Mouse (Mus musculus): ENCODE results near the gene Rims1. TPM values are rescaled to one million over a fixed set of nuclear protein-coding genes. Genes with fewer than 3 reads are reported as not detected.

Gene Rims1
- total RNA-seq, 2 experiments from 2014 or later: 344 to 382 TPM

DNA sequence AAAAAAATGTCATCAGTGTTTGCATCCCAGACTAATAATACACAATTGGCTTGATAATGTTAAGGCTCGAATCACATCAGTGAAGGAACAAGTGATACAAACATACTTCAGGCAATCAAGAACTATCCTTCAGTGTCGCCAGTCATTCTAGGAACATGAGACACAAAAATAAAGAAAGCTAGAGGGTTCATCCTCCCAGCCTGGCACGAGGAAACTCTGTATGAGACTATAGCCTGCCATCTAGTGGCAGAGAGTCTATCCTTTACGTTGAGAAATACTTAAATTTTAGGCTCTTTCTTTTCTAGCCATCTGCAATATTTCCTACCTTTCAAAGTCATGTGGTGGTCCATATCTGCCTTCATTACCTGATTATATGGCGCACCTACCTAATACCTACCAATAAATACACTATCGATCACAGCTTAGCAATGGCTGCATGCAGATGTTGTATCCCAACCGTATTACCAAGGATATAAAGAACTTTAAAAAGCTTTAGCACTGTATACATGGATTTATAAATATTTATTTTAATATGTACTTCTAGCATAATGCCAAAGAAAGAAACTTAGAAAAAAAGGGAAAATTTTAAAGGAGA is 318.4 kb downstream of the Rims1 start:
- intact Hi-C loops (cut with DNase I): no loop called here
- peak; percentile 37 to 55 for DNase-seq (ENCODE audit: low spot score in 2 of 2)

- intact Hi-C loops (cut with DNase I): no loop called here
- DNase-seq (ENCODE audit: low spot score in 2 of 2): no peak
Observed at GRCm38 (mm10) chr1:22476220-22476619, 329.6 kb downstream of the Rims1 start.

DNA sequence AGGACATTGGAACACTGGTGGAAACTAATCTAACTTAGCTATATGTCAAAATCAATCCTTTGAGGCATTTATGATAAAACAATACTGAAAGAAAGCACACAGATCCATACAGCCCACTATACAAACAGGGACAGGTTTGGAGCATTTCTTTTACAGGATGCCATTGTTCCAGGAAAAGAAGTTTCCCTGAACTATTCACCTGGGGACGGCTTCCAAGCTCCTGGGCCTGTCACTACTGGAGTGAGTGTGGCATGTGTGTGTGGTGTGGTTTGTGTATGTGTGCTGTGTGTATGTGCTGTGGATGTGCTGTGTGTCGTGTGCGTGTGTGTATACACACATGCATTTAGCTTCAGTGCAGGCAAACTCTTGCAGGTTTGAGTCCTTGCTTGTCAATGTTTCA is 338.8 kb downstream of the Rims1 start:
- intact Hi-C loops (cut with DNase I): no loop called here
- DNase-seq (ENCODE audit: low spot score in 2 of 2): no peak

DNA sequence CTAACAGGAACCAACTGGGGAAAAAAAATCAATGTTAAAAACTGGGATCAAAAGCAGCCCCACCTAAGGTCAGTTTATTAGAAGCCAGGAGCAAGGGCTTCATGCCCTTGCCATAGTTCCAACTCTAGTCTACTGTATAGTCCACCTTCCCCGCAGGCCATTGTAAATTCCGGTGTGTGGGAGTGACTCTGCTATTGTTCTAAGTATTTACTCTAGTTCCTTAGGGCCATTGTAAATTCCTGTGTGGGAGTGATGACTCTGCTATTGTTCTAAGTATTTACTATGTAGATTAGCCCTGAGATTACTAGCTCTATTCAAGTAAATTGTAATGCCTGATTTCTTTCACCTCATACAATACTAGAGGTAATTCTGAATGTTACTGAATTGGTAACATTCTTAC is 339.2 kb downstream of the Rims1 start:
- intact Hi-C loops (cut with DNase I): no loop called here
- no peak for DNase-seq (ENCODE audit: low spot score in 2 of 2)

DNA sequence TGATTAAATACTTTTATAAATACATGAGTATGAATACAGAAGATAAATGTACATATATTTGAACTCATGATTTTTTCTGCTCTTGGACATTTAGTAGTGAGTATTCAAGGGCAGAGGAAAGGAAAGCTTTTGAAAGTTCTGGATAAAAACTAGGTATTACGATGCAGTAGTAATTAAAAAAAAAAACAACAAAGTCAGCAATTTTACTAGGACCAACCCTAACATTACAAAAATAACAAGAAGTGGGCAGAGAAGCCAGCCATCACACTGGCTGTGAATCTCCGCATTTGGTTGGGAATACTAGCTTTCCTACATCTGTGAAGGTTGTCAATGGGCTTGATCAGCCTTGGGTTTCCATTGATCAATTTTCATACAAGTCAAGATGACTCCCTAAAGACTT is 381.8 kb downstream of the Rims1 start:
- no peak for DNase-seq (ENCODE audit: low spot score in 2 of 2)
- intact Hi-C loops (cut with DNase I): no loop called here

DNA sequence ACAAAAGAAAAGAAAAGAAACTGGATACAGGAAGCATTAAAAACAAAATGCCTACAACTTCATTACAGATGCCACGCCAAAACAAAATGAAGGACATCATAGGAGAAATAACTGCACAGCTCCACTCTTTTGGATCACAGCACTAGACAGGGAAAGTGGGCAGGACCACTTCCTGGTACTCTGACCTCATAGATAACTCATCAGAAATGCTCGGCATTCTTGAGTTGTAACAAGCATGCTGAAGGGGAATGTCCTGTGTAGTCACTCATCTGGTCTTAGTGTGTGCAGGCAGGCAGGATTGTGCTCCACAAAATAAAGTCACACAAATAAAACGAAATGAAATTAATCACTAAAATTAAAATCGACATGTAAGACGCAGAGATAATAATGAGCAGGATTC is 383.7 kb downstream of the Rims1 start:
- intact Hi-C loops (cut with DNase I): no loop called here
- no peak for DNase-seq (ENCODE audit: low spot score in 2 of 2)

DNA sequence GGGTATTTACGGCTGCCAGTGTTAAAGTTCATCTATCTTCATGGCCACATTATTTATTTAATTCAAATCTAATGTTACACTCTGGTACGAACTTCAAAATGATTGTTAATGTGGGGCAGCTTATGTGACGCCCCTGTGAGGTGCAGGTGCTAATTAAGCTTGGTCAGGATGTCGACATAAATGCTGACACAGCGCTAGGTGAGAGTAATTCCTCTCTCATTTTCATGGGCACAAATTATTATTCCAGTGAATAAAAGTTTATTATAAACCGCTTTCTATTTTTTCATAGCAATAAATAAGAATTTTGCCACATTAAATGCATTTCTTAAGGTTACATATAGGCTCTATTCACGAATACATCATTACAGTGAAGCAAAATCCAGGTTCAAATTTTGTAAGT is 395.6 kb downstream of the Rims1 start:
- no peak for DNase-seq (ENCODE audit: low spot score in 2 of 2)
- intact Hi-C loops (cut with DNase I): no loop called here

- DNase-seq (ENCODE audit: low spot score in 2 of 2): peak in 1 of 2 experiments; percentile 28
- intact Hi-C loops (cut with DNase I): no loop called here
Observed at GRCm38 (mm10) chr1:22386361-22386760, 419.4 kb downstream of the Rims1 start.

DNA sequence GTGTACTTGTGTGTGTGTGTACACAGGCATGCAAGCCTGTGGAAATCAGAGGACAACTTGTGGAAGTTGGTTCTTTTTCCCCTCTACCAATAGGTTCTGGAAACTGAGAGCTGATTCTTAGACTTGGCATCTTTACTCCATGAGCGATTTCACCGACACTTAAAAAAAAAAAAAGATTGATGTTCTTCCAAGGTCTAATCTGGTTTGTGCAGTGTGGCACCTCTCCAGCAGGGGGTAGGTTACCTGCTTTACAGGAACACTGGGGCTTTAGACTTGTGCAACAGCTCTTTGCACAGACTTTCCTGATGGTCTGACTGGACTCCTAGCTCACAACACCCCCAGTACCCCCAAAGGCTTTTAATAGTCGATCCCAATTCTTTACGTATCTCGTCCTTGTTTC is 428.1 kb downstream of the Rims1 start:
- no peak for DNase-seq (ENCODE audit: low spot score in 2 of 2)
- intact Hi-C loops (cut with DNase I): no loop called here

DNA sequence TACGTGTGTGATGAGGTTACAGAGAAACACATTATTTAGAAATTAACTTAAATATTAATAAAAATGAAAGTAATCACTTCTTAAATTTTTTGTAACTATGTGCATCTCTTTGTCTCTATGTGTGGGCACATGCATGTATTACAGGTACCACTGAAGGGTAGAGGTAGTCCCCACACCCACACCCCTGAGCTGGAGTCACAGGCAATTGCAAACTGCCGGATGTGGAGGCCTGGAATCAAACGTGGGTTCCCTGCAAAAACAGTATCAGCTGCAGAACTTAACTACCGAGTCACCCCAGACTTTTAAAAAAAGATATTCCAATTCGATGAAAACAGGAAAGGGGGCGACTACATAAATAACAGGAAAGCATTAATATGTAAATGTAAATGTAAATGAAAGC is 428.7 kb downstream of the Rims1 start:
- intact Hi-C loops (cut with DNase I): no loop called here
- DNase-seq (ENCODE audit: low spot score in 2 of 2): no peak

- DNase-seq (ENCODE audit: low spot score in 2 of 2): no peak
- intact Hi-C loops (cut with DNase I): no loop called here
Observed at GRCm38 (mm10) chr1:22356209-22356608, 449.6 kb downstream of the Rims1 start.

- intact Hi-C loops (cut with DNase I): no loop called here
- DNase-seq (ENCODE audit: low spot score in 2 of 2): no peak
Observed at GRCm38 (mm10) chr1:22353687-22354086, 452.1 kb downstream of the Rims1 start.

- intact Hi-C loops (cut with DNase I): no loop called here
Observed at GRCm38 (mm10) chr1:22338914-22339313, 466.9 kb downstream of the Rims1 start.

GRCm38 (mm10) chr1:22320941-22321676 is 484.7 kb downstream of the Rims1 start:
- intact Hi-C loops (cut with DNase I): no loop called here
- DNase-seq (ENCODE audit: low spot score in 2 of 2): no peak

More at GRCm38 (mm10) chr1:22338914-22339313, 466.9 kb downstream of the Rims1 start:
- no peak for DNase-seq (ENCODE audit: low spot score in 2 of 2)

GRCm38 (mm10) chr1:22315537-22315936 is 490.3 kb downstream of the Rims1 start:
- intact Hi-C loops (cut with DNase I): no loop called here
- no peak for DNase-seq (ENCODE audit: low spot score in 2 of 2)

GRCm38 (mm10) chr1:22311471-22311870 is 494.3 kb downstream of the Rims1 start:
- intact Hi-C loops (cut with DNase I): no loop called here
- no peak for DNase-seq (ENCODE audit: low spot score in 2 of 2)

GRCm38 (mm10) chr1:22306519-22306918 is 499.3 kb downstream of the Rims1 start:
- intact Hi-C loops (cut with DNase I): no loop called here

DNA sequence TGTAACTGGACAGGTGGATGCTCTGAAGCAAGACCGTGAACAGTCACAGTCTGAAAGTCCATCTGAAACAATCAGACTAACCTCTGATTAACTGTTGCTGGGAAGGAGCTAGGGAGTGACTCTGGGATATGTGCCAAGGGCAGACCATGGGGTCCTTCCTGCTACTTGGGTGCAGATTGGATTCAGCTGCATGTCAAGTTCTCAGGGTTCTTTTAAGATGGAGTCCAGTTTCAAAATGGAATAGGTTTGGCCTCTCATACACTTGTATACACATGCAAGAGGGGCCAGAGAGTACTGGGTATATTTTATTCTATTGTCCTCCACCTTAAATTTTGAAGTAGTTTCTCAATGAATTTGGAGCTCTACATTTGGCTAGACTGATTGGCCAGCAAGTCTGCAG is 499.9 kb downstream of the Rims1 start:
- no peak for DNase-seq (ENCODE audit: low spot score in 2 of 2)
- intact Hi-C loops (cut with DNase I): no loop called here

More at GRCm38 (mm10) chr1:22306519-22306918, 499.3 kb downstream of the Rims1 start:
- no peak for DNase-seq (ENCODE audit: low spot score in 2 of 2)

- intact Hi-C loops (cut with DNase I): no loop called here
- DNase-seq (ENCODE audit: low spot score in 2 of 2): no peak
Observed at GRCm38 (mm10) chr1:22293953-22294352, 511.8 kb downstream of the Rims1 start.

DNA sequence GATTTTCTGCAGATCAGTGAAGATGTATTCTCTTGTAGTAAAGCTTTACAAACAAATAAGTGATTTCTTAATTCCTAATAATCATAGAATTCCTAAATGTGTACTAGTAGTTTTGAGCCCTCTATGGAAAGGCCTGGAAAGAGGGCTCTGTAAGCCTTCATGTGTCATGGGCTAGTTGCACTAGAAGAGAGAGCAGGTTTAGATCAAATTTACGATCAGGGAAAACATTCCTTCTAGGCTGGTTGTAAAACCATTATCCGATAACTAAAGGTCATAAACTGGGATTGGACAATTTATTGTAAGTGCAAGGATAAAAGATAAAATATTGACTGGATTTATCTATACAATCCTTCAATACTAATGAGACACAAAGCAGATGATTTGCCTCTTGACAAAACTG is 512.5 kb downstream of the Rims1 start:
- DNase-seq (ENCODE audit: low spot score in 2 of 2): no peak
- intact Hi-C loops (cut with DNase I): no loop called here

DNA sequence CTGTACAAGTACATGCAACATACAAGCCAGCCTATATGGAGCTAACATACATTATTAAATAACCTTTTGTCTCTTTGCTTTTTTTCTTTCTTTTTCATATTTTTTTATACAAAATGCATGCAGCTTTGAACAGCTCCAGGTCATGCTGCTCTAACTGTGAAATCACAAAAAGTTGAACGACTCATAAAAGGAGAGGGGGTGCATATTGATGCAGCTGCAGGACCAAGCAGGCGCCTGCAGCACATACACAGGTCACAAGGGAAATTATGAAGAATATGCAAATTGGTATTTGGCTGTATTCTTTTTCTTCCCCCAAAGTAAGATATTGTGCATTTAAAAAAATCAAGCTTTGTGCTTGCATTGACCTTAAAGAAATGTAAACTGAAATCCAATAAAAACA is 519.0 kb downstream of the Rims1 start:
- intact Hi-C loops (cut with DNase I): no loop called here
- DNase-seq (ENCODE audit: low spot score in 2 of 2): no peak
